Mouse (Mus musculus) hindbrain, embryonic 12.5 days (tissue): ENCODE data around the gene Def6. TPM values are rescaled to one million over a fixed set of nuclear protein-coding genes. Genes with fewer than 3 reads are reported as not detected.

Experiments
- ATAC-seq: fragments of 200-750 bp; cut with Nextera tagmentation; 2 replicates; pipeline ENCODE4 v1.8.0; 2017; ENCODE audit warnings: moderate TSS enrichment; ENCODE audit not compliant: low FRiP score
- H3K27ac ChIP-seq: fragments of 300-500 bp; sonication (generic); 2 replicates; pipeline ENCODE4 v1.5.1; 2016; ENCODE audit warnings: mild to moderate bottlenecking
- H3K27me3 ChIP-seq: fragments of 300-500 bp; sonication (generic); 2 replicates; pipeline ENCODE4 v1.6.1; 2016; ENCODE audit warnings: mild to moderate bottlenecking
- H3K36me3 ChIP-seq: fragments of 300-500 bp; sonication (generic); 2 replicates; pipeline ENCODE4 v1.6.1; 2016; ENCODE audit warnings: mild to moderate bottlenecking
- H3K4me1 ChIP-seq: fragments of 300-500 bp; sonication (generic); 2 replicates; pipeline ENCODE4 v1.6.1; 2016
- H3K4me2 ChIP-seq: fragments of 300-500 bp; sonication (generic); replicated peaks from 2 replicates; pipeline ENCODE4 v1.6.1; 2016; ENCODE audit warnings: mild to moderate bottlenecking
- H3K4me3 ChIP-seq: fragments of 300-500 bp; sonication (generic); 2 replicates; pipeline ENCODE4 v1.5.1; 2016; ENCODE audit warnings: mild to moderate bottlenecking
- H3K9ac ChIP-seq: fragments of 300-500 bp; sonication (generic); 2 replicates; pipeline ENCODE4 v1.6.1; 2016; ENCODE audit warnings: mild to moderate bottlenecking, moderate library complexity
- H3K9me3 ChIP-seq: fragments of 300-500 bp; sonication (generic); replicated peaks from 2 replicates; pipeline ENCODE4 v1.6.1; 2016; ENCODE audit warnings: mild to moderate bottlenecking
- WGBS: fragments of 180-500 bp; shearing (Covaris S2); methylation state at CpG from one replicate; pipeline ENCODE4 v1.1.7; 2016; 5-methylcytosine and 5-hydroxymethylcytosine counted together
- polyA plus RNA-seq: library from polyadenylated mRNA; unstranded; fragments of >200 nt; fragmentation: Nextera tagmentation; extraction: Ambion mirVana; gene quantifications from 2 replicates; pipeline ENCODE4 v1.2.1, GENCODE M21; 2016

The Def6 gene
- polyA plus RNA-seq: 5.7 and 6.1 TPM in 2 replicates

- 24% methylated on average over 26 of the region's 26 CpGs for WGBS
- H3K27ac ChIP-seq: peak within 1 kb of the TSS; percentile 66; the same call in 1 of the 2 replicates
Observed at GRCm38 (mm10) chr17:28207591-28208313, at the start of gene Def6. TSS of gene Def6 (plus strand) at chr17:28207778.

GRCm38 (mm10) chr17:28160361-28160760, 47.2 kb upstream of the Def6 start:
- no peak overlapping the region for H3K9ac ChIP-seq
- ATAC-seq: no peak
- no peak overlapping the region for H3K4me3 ChIP-seq
- peaks cover 67% of the 10 kb centered on the region for H3K36me3 ChIP-seq
- no peaks in the 10 kb centered on the region for H3K9me3 ChIP-seq
- 35% methylated on average over 10 of the region's 10 CpGs for WGBS
- H3K27me3 ChIP-seq: 0 out of 2 replicates have a peak, but pooled peaks cover 5% of the 10 kb centered on the region
- no peak overlapping the region for H3K27ac ChIP-seq
- H3K4me2 ChIP-seq: no peak overlapping the region
- H3K4me1 ChIP-seq: peaks cover 38% of the 10 kb centered on the region

More at GRCm38 (mm10) chr17:28207591-28208313, at the start of gene Def6:
- Histone ChIP-seq H3K9me3 (no peaks in the 10 kb centered on the region), H3K27me3 (no peaks in the 10 kb centered on the region), H3K9ac (peak within 1 kb of the TSS; percentile 44), H3K4me2 (peak within 1 kb of the TSS; percentile 32), H3K4me3 (peak within 1 kb of the TSS; percentile 15; the same call in 1 of the 2 replicates), H3K4me1 (peaks cover 13% of the 10 kb centered on the region), H3K36me3 (peaks cover 17% of the 10 kb centered on the region)
- ATAC-seq: peak; percentile 49

- peaks cover 60% of the 10 kb centered on the region for H3K36me3 ChIP-seq
- H3K4me1 ChIP-seq: peaks cover 38% of the 10 kb centered on the region
- ATAC-seq: no peak
- no peak overlapping the region for H3K9ac ChIP-seq
- H3K4me3 ChIP-seq: no peak overlapping the region
- 0 out of 2 replicates have a peak, but pooled peaks cover 5% of the 10 kb centered on the region for H3K27me3 ChIP-seq
- WGBS: 21% methylated on average over 9 of the region's 11 CpGs
- no peak overlapping the region for H3K4me2 ChIP-seq
- H3K27ac ChIP-seq: no peak overlapping the region
- no peaks in the 10 kb centered on the region for H3K9me3 ChIP-seq
Observed at GRCm38 (mm10) chr17:28161310-28161881, 46.2 kb upstream of the Def6 start.

- Histone ChIP-seq H3K36me3 (peaks cover 67% of the 10 kb centered on the region), H3K9ac (no peak overlapping the region), H3K4me2 (no peak overlapping the region), H3K27me3 (0 out of 2 replicates have a peak, but pooled peaks cover 5% of the 10 kb centered on the region), H3K27ac (no peak overlapping the region), H3K4me3 (no peak overlapping the region), H3K4me1 (peaks cover 28% of the 10 kb centered on the region), H3K9me3 (no peaks in the 10 kb centered on the region)
- 9% methylated on average over 6 of the region's 6 CpGs for WGBS
- no peak for ATAC-seq
Observed at GRCm38 (mm10) chr17:28163666-28164065, 43.9 kb upstream of the Def6 start.

- no peaks in the 10 kb centered on the region for H3K27me3 ChIP-seq
- H3K9me3 ChIP-seq: no peaks in the 10 kb centered on the region
- 92% methylated on average over 6 of the region's 6 CpGs for WGBS
- H3K27ac ChIP-seq: no peak overlapping the region
- H3K36me3 ChIP-seq: peaks cover 50% of the 10 kb centered on the region
- no peak for ATAC-seq
- peaks cover 16% of the 10 kb centered on the region for H3K4me1 ChIP-seq
- no peak overlapping the region for H3K4me3 ChIP-seq
- H3K4me2 ChIP-seq: no peak overlapping the region
- H3K9ac ChIP-seq: no peak overlapping the region
Observed at GRCm38 (mm10) chr17:28170460-28171305, 36.9 kb upstream of the Def6 start.

- Histone ChIP-seq H3K9ac (no peak overlapping the region), H3K27ac (no peak overlapping the region), H3K4me3 (no peak overlapping the region), H3K4me1 (peaks cover 25% of the 10 kb centered on the region), H3K4me2 (no peak overlapping the region), H3K9me3 (no peaks in the 10 kb centered on the region), H3K36me3 (peaks cover 37% of the 10 kb centered on the region), H3K27me3 (no peaks in the 10 kb centered on the region)
- 72% methylated on average over 9 of the region's 9 CpGs for WGBS
- no peak for ATAC-seq
Observed at GRCm38 (mm10) chr17:28172690-28173089, 34.9 kb upstream of the Def6 start.

GRCm38 (mm10) chr17:28176775-28177539, 30.6 kb upstream of the Def6 start, which contains the start of gene Zfp523:
TSS of gene Zfp523 (plus strand) at chr17:28177129.
- Histone ChIP-seq H3K4me3 (peak within 1 kb of the TSS; percentile 87), H3K9ac (peak within 1 kb of the TSS; percentile 94), H3K27ac (peak within 1 kb of the TSS; percentile 95), H3K36me3 (no peaks in the 10 kb centered on the region), H3K27me3 (no peaks in the 10 kb centered on the region), H3K4me2 (peak within 1 kb of the TSS; percentile 89), H3K9me3 (no peaks in the 10 kb centered on the region), H3K4me1 (peaks cover 51% of the 10 kb centered on the region)
- peak; percentile 89 for ATAC-seq
- WGBS: under 1% methylated on average over 80 of the region's 82 CpGs

- peak overlapping the region; percentile 95 for H3K27ac ChIP-seq
- ATAC-seq: peak; percentile 69
- H3K9ac ChIP-seq: peak overlapping the region; percentile 94
- no peaks in the 10 kb centered on the region for H3K9me3 ChIP-seq
- peak overlapping the region; percentile 87 for H3K4me3 ChIP-seq
- WGBS: 7% methylated on average over 21 of the region's 22 CpGs
- peak overlapping the region; percentile 89 for H3K4me2 ChIP-seq
- peaks cover 51% of the 10 kb centered on the region for H3K4me1 ChIP-seq
- H3K27me3 ChIP-seq: no peaks in the 10 kb centered on the region
- no peaks in the 10 kb centered on the region for H3K36me3 ChIP-seq
Observed at GRCm38 (mm10) chr17:28177540-28178046, 30.0 kb upstream of the Def6 start.

GRCm38 (mm10) chr17:28180331-28180730, 27.2 kb upstream of the Def6 start:
- Histone ChIP-seq H3K4me1 (peaks cover 41% of the 10 kb centered on the region), H3K36me3 (peaks cover 2% of the 10 kb centered on the region; the same call in 1 of the 2 replicates), H3K27me3 (no peaks in the 10 kb centered on the region), H3K9me3 (no peaks in the 10 kb centered on the region), H3K9ac (no peak overlapping the region), H3K4me2 (no peak overlapping the region; the same call in 1 of the 2 replicates), H3K27ac (0 out of 2 replicates have a peak overlapping the region, but pooled peaks have one; percentile 5), H3K4me3 (no peak overlapping the region)
- no peak for ATAC-seq
- 54% methylated on average over 4 of the region's 4 CpGs for WGBS

GRCm38 (mm10) chr17:28180783-28181544, 26.6 kb upstream of the Def6 start:
- ATAC-seq: no peak

More at GRCm38 (mm10) chr17:28180783-28181544, 26.6 kb upstream of the Def6 start:
- 87% methylated on average over 15 of the region's 15 CpGs for WGBS
- Histone ChIP-seq H3K4me2 (no peak overlapping the region), H3K4me3 (no peak overlapping the region), H3K4me1 (peaks cover 38% of the 10 kb centered on the region), H3K9ac (no peak overlapping the region), H3K36me3 (peaks cover 6% of the 10 kb centered on the region; the same call in 1 of the 2 replicates), H3K9me3 (no peaks in the 10 kb centered on the region), H3K27ac (no peak overlapping the region), H3K27me3 (no peaks in the 10 kb centered on the region)
